Mouse (Mus musculus) ES-E14 (cell line): ENCODE results near the gene Ank2. TPM values are rescaled to one million over a fixed set of nuclear protein-coding genes. Genes with fewer than 3 reads are reported as not detected.

Source experiments
- DNase-seq: peaks from one replicate; pipeline ENCODE4 v3.0.0-alpha.2; 2013; ENCODE audit warnings: low read depth, low spot score
- H3K27ac ChIP-seq: 2 replicates; pipeline ENCODE4 v1.5.1; 2012; ENCODE audit warnings: low read depth, mild to moderate bottlenecking, low read length, moderate library complexity, mixed read lengths; ENCODE audit not compliant: poor library complexity, insufficient read depth, severe bottlenecking
- H3K36me3 ChIP-seq: 2 replicates; pipeline ENCODE4 v1.6.1; 2012; ENCODE audit warnings: mild to moderate bottlenecking, low read length, moderate library complexity, mixed read lengths; ENCODE audit not compliant: control insufficient read depth, poor library complexity, insufficient read depth, severe bottlenecking
- H3K4me1 ChIP-seq, 2 experiments: fragments of 150-350 bp in 1 of 2; sonication (generic) in 1 of 2; 2 replicates each; pipeline ENCODE4 v1.6.1; 2012; ENCODE audit warnings: low read length in 2 of 2, mild to moderate bottlenecking in 1 of 2, mixed read lengths in 1 of 2; ENCODE audit not compliant: control insufficient read depth in 2 of 2, insufficient read depth in 2 of 2, poor library complexity in 1 of 2
- H3K4me3 ChIP-seq, 2 experiments: fragments of 150-350 bp in 1 of 2; sonication (generic) in 1 of 2; 2 replicates each; pipeline ENCODE4 v1.5.1; 2012; ENCODE audit warnings: low read length in 2 of 2, low read depth in 1 of 2, mild to moderate bottlenecking in 1 of 2, mixed read lengths in 1 of 2; ENCODE audit not compliant: insufficient read depth in 1 of 2, poor library complexity in 1 of 2, severe bottlenecking in 1 of 2
- H3K9ac ChIP-seq: 2 replicates; pipeline ENCODE4 v1.6.1; 2012; ENCODE audit warnings: low read depth, mild to moderate bottlenecking, low read length, mixed read lengths; ENCODE audit not compliant: poor library complexity, insufficient read depth, severe bottlenecking
- H3K9me3 ChIP-seq: fragments of 150-350 bp; sonication (generic); 2 replicates; pipeline ENCODE4 v1.6.1; 2012; ENCODE audit warnings: low read depth, mild to moderate bottlenecking, low read length; ENCODE audit not compliant: control insufficient read depth, insufficient read depth
- CHD2 ChIP-seq: IDR thresholded peaks from 2 replicates; pipeline ENCODE4 v1.6.1; 2014; ENCODE audit warnings: mild to moderate bottlenecking, low read depth, low read length, inconsistent platforms
- HCFC1 ChIP-seq: IDR thresholded peaks from 2 replicates; pipeline ENCODE4 v1.6.1; 2012; ENCODE audit warnings: low read length, inconsistent platforms, borderline replicate concordance; ENCODE audit not compliant: insufficient read depth
- MAFK ChIP-seq: IDR thresholded peaks from 2 replicates; pipeline ENCODE4 v1.6.1; 2014; ENCODE audit warnings: mild to moderate bottlenecking, low read depth, low read length, inconsistent platforms; ENCODE audit not compliant: insufficient read depth
- ZC3H11A ChIP-seq: IDR thresholded peaks from 2 replicates; pipeline ENCODE4 v1.6.1; 2012; ENCODE audit warnings: low read depth, mild to moderate bottlenecking, inconsistent platforms, low read length, borderline replicate concordance
- ZNF384 ChIP-seq: IDR thresholded peaks from 2 replicates; pipeline ENCODE4 v1.6.1; 2012; ENCODE audit warnings: low read depth, low read length, inconsistent platforms
- in situ Hi-C, 2 experiments: fragments of 600-800 bp; cut with MboI; formaldehyde crosslinking; loops; one replicate each; pipeline ENCODE4 v1.15.1; 2025; ENCODE audit warnings: low sequenced_read_pairs in 2 of 2, inconsistent platforms in 1 of 2; ENCODE audit not compliant: unreplicated experiment in 2 of 2
- total RNA-seq: library from RNA; depleted of rRNA; stranded (reverse); fragments of 300-350 nt; gene quantifications from 2 replicates; pipeline ENCODE4 v1.2.3, GENCODE M21; 2012

Gene Ank2
- total RNA-seq, 1 experiment = 15.2 TPM

DNA sequence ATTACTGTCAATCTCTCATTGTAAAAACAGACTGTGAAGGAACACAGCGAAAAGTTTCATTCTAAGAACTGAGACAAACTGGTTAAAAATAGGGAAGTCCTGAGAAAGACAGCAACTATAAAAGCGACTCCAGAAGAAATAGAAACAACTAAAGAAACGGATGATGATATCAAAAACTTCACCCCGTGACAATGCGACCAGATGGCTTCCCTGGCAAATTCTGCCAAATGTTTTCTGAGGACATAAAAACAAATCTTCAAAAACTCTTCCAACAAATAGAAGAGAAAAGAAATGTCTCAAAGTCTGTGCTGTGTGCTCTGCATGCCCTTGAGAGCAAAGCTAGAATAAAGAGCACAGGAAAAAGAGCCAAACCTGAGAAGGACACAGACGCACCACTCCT is 129.6 kb downstream of the Ank2 start:
- in situ Hi-C loops = no loop called here
- DNase-seq = no peak
- Histone ChIP-seq H3K9me3 (no peaks in the 10 kb centered on the region), H3K4me3 (no peak overlapping the region), H3K4me1 (no peaks in the 10 kb centered on the region), H3K9ac (no peak overlapping the region), H3K27ac (no peak overlapping the region), H3K36me3 (no peaks in the 10 kb centered on the region)
- TF ChIP-seq MAFK (no peak), ZC3H11A (no peak), HCFC1 (no peak), ZNF384 (no peak), CHD2 (no peak)

DNA sequence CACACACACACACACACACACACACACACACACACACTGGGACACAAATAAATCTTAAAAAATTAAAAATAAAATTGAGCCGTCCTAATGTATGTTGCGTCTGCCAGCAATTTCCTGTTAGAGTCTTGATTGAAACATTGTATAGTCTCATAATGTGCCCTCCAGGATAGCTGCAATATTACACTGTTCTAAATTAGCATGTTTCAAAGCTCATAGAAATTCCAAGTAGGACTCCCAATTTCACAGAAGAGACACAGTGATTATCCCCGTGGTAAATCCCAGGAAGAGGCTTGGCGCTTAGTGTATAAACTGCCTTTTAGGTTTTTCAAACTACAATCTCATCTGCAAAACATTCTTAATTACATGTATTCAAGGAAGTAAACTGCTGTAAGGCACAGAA is 131.7 kb downstream of the Ank2 start:
- H3K4me1 ChIP-seq = no peaks in the 10 kb centered on the region

DNA sequence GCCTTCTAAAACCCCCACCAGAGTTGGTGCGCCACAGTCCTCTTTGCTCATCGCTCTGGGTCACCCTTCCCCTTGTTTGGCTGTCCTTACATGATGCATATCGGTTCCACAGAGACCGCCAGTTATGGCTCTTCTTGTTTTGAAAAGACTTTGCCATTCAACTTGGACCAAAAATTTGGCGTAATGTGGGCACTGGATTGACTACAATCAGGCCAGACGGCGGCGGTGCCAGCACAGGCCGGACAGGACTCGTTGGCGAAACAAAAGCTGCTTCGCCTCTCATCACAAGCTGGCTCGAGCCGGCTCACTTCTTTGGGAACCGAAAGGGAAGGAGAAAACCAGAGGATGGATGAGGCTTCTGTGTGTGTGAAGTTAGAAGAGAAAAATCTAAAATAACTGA is 135.6 kb downstream of the Ank2 start:
- no peaks in the 10 kb centered on the region for H3K36me3 ChIP-seq
- H3K9me3 ChIP-seq = no peaks in the 10 kb centered on the region
- H3K27ac ChIP-seq = no peak overlapping the region
- in situ Hi-C loops = no loop called here
- H3K4me1 ChIP-seq = no peaks in the 10 kb centered on the region
- peak; percentile 11 for DNase-seq
- H3K9ac ChIP-seq = peak overlapping the region; percentile 58
- TF ChIP-seq MAFK (no peak), CHD2 (no peak), HCFC1 (no peak)
- H3K4me3 ChIP-seq = peak overlapping the region; percentile 59 to 62

More for the DNA sequence above, 131.7 kb downstream of the Ank2 start:
- H3K36me3 ChIP-seq = no peaks in the 10 kb centered on the region
- H3K4me3 ChIP-seq = no peak overlapping the region
- in situ Hi-C loops = no loop called here
- TF ChIP-seq MAFK = no peak
- TF ChIP-seq ZNF384 = no peak
- no peak for TF ChIP-seq CHD2
- no peak for TF ChIP-seq ZC3H11A
- no peak for TF ChIP-seq HCFC1
- no peaks in the 10 kb centered on the region for H3K9me3 ChIP-seq
- H3K27ac ChIP-seq = no peak overlapping the region
- H3K9ac ChIP-seq = no peak overlapping the region
- no peak for DNase-seq

DNA sequence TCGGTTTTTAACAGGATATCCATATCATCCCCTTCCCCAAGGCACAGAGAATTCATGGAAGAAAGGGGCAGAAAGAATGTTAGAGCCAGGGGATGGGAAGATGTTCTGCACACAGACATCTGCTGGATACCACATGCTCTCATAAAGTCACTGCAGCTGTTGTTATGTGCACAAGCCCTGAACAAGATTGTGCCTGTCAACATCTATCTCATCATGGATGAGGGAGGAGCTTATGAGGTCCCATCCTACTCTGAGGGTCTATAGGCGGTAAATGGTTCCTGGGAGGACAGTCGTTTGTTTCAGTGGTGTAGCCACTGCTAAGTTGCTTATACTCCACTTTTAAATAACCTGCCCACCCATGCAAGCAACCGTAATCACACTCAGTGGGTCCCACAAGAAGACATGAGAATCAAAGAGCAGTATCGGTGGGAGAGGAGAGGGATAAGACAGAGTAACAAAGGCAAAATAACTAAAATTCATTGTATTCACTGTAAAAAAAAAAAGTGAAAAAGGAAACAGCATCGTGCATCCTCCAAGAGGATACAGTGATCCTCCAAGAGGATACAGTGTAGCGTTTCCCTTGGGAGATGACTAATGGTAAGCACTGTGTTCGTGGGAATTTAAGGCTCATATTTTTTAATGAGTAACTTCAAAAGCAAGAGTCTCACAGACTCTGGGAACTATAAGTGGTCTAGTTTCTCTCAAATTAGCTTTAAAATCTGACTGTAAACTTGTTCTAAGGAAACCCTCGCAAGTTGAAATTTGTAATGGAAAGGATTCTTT is 136.3 kb downstream of the Ank2 start:
- no peaks in the 10 kb centered on the region for H3K36me3 ChIP-seq
- TF ChIP-seq CHD2 (no peak), ZC3H11A (no peak), HCFC1 (no peak), MAFK (no peak)

DNA sequence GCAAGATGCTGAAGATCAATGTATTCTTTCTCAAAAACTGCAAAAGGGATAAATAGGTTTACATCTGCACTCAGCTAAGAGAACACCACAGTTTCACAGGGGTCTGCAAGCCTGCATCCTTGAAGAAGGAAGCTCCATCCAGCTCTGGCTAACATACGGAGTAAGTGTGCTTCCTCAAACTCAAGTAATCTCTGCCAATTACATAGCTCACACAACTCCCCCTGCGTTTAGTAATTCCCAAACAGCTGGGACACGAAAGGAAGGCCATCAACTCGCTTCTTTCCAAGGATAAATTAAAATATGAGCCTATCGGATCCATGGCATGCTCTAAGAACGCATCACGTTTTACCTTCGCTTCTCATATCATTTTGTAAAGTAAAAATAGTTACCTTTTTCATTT is 137.3 kb downstream of the Ank2 start:
- H3K9me3 ChIP-seq = no peaks in the 10 kb centered on the region
- in situ Hi-C loops = no loop called here
- TF ChIP-seq HCFC1 (no peak), ZNF384 (no peak), CHD2 (no peak), ZC3H11A (no peak), MAFK (no peak)

More for the DNA sequence above, 136.3 kb downstream of the Ank2 start:
- in situ Hi-C loops = no loop called here
- H3K9ac ChIP-seq = no peak overlapping the region
- no peak overlapping the region for H3K27ac ChIP-seq
- no peak for DNase-seq
- no peak overlapping the region for H3K4me3 ChIP-seq
- H3K9me3 ChIP-seq = no peaks in the 10 kb centered on the region
- H3K4me1 ChIP-seq = no peaks in the 10 kb centered on the region

More for the DNA sequence above, 137.3 kb downstream of the Ank2 start:
- no peak overlapping the region for H3K9ac ChIP-seq
- no peak overlapping the region for H3K27ac ChIP-seq
- DNase-seq = no peak
- no peaks in the 10 kb centered on the region for H3K4me1 ChIP-seq
- no peaks in the 10 kb centered on the region for H3K36me3 ChIP-seq
- H3K4me3 ChIP-seq = no peak overlapping the region
